Mouse (Mus musculus) inflammation-experienced regulatory T-cells (primary cell): ENCODE data around the gene Rom1. TPM values are rescaled to one million over a fixed set of nuclear protein-coding genes. Genes with fewer than 3 reads are reported as not detected.

ENCODE experiments used
- polyA plus RNA-seq, 2 experiments: library from polyadenylated mRNA; unstranded; fragments of 100-300 nt; shearing (Covaris generic); gene quantifications; one replicate each; pipeline ENCODE4 v1.2.1; 2017

Gene Rom1
- polyA plus RNA-seq = 10 to 100 TPM; 10.2 to 16.3 TPM

DNA sequence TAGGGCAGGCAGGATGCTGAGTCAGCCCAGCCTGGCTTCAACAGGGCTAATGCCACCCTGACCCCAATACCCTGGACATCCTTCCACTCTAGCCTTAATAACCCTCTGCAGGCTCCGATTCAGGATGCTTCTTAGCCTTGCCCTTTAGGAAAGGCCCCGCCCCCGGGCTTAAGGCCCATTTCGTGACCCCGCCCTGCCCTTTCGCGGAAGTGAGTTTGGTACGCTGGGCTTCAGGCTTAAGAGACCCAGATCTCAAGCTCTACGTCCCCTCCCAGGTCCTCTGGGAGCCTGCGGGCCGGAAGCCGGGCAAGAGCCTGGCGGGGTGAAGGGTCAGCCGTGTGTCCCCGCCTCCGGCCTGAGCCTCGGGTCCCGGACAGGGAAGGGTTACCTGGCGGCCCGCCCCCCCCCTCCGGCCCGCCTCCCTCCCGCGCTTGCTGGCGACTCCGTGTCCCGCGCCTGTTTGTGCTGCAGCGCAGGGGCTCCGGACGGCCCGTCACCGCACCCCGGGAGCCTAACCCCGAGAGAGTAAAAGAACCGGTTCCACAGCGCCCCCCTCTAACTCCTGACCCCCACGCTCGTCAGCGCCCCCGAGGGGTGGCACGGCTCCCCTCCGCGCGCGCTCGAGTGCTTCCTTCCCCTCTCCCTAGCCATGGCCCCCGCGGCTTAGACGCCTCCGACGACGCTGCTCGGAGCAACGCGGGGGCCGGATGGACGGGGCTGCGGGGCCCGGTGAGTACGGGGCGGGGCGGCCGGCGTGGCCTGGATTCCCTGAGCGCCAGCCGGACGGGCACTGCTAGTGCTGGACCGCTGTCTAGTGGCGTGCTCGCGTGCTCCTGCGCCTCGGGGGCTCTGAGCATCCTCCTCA lies at the start of gene Rom1, which contains the start of gene Eml3:
Gene Rom1 (minus strand): TSS at position 133 of the 865 bp plus-strand sequence.
Gene Eml3 (plus strand): TSS at position 329 of the 865 bp plus-strand sequence.

DNA sequence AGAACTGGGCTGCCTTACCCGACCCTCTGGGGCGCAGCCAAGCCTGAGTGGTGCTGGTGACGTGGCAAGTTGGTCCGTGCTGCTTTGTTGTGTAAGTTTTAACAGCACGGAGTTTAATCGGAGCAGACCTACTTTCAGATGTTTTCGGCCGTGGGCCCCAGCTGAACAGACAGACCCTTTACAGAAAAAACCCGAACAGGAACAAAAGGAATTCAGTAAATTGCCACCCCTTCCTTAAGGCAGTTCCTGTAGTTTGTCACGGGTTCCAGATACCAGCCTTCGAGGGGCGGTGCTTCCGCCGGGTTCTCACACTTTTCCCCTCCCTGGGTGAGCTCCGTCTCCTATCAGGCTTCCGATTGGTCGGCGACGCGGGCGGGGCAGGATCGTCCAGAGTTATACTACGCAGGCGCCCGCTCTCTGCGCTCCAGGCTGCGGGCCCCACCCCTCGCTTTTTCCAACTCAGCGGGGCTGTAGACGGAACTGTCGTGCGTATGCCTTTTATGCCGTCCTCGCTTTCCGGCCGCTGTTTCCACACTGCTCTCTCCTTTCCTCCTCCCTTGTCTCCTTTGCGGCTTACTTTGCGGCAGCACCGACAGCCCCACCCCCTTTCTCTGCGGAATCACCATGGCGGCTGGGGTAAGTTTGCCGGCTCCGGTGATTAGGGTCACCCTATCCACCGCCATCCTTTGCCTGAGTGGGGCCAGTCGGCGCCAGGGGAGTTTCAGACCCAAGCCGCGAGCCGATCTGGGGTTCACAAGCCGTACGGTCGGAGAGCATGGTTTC lies 37.6 kb upstream of the Rom1 start, which contains the start of gene Eef1g:
Gene Eef1g (plus strand): TSS at position 452 of the 783 bp plus-strand sequence.

GRCm38 (mm10) chr19:8953135-8954039 lies 24.2 kb upstream of the Rom1 start, which contains the start of gene Tut1:
Gene Tut1, plus strand, starts transcription at chr19:8953847.

GRCm38 (mm10) chr19:8941515-8942217 lies 12.5 kb upstream of the Rom1 start, which contains the start of gene Mta2:
Gene Mta2, plus strand, starts transcription at chr19:8941875.

GRCm38 (mm10) chr19:8920073-8920736 lies 9.0 kb downstream of the Rom1 start, which contains the start of gene B3gat3:
Gene B3gat3, plus strand, starts transcription at chr19:8920374.

DNA sequence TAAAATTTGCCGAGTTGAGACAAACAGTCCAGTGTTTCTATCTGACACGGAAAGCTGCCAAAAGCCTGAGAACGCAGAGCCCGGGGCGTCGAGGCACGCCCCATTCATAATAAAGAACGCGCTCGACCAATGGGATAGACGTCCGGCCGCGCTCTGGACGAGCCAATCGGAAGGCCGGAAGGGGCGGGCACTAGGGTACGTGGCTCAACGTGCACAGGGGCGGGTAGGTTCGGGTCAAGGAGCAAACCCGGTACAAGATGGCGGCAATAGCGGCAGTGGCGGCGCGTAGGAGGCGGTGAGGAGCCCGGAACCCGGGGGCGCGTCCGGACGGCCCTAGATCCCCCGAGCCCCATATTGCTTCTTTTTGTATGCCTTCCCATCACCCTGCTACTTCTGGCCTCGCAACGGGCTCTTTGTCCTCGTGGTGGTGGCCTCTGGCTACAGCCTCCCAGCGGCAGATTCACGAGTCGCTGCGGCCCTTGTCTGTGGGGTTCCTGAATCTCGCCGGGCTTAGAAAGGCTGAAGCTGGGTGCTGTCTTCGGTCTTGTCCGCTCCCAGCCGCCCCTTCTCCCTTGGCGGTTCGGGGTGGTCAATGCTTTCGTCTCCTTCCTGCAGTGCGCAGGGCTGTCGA lies 31.2 kb downstream of the Rom1 start, which contains the start of gene Ganab:
Gene Ganab (plus strand): TSS at position 207 of the 631 bp plus-strand sequence.

DNA sequence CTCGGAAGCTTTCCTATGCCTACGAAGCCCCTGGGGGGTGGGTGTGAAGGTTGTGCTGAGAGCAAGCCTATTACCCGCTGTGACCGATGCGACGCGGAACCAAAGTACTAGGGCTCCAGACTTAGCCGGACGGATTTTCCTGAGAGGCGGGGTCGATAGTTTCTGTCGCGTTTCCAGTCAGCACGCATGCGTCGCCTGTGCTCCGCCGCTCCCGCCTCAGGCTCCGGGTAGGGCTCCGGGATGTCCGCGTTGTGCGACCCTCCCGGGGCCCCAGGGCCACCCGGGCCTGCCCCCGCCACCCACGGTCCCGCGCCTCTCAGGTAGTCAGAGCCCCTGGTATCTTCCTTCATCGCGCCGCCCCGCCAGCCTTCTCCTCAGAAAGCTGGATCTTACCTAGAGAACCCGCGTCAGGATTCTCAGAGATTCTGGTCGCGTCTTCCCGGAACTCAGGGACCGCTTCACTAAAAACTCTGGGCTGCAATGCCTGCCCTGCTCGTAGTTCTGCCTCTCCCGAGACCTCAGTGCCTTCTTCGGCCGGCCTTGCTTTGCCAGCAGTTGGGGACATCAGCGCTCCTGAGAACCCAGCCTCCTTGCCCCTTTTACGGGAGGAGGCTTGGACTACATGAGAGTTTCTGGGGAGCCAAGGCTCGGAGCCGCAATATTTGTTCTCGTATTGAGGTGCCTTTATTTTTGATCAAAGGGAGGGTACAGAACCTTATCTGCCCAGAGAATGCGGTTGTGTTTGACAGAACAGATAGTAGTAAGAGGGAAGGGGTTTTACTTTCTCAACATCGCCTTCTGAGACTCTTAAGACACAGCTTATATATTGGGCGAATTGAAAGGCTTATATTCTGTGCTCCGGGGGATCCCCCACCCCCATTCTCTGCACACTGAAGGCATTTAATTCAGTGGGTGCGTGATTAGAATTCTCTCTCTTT lies 36.1 kb downstream of the Rom1 start, which contains the start of gene Ints5:
Gene Ints5 (plus strand): TSS at position 177 of the 938 bp plus-strand sequence.

DNA sequence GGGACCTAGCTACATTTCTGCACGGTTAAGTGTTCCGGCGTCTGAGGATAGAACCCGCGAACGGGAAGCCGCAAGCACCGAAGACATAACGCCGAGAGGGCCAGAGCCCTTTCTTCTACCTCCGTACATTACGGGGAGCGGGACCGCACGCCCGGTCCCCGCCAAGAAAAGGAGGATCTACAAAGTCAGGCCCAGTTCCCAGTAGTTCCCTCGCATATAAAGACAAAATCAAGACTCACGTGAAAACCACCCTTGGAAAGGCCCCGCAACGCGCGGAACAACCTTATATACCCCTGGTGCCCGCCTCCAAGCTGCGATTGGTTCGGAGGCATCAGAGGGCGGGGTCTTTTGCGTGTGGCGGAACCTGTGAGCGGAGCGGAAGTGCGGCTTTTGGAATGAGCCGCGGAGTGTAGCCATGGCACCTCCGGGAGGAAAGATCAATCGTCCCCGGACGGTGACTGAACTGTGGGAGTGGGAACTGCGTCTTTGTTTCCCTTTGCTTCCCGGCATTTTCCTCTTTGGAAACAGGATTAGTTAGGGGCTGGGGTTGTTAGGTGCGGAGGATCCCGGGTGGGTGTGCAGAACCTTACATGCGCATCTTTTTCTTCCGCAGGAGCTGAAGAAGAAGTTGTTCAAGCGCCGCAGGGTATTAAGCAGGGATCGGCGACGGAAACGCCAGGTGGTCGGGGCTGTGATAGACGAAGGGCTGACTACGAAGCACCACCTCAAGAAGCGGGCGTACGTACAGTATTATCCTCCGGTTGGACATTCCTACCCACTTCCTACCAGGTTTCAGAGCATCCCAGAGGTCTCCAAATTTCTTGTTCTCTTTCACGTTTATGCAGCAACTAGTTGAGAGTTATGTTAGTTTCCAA lies 40.4 kb downstream of the Rom1 start, which contains the start of the genes 1810009A15Rik and Gm49416:
Gene 1810009A15Rik (plus strand): TSS at position 343 of the 875 bp plus-strand sequence.
Gene Gm49416 (plus strand): TSS at position 416 of the 875 bp plus-strand sequence.

GRCm38 (mm10) chr19:8883616-8884015 lies 45.5 kb downstream of the Rom1 start, which contains the start of the genes Lbhd1 and Gm49403:
Gene Lbhd1, plus strand, starts transcription at chr19:8883732.
Gene Gm49403, plus strand, starts transcription at chr19:8883930.

DNA sequence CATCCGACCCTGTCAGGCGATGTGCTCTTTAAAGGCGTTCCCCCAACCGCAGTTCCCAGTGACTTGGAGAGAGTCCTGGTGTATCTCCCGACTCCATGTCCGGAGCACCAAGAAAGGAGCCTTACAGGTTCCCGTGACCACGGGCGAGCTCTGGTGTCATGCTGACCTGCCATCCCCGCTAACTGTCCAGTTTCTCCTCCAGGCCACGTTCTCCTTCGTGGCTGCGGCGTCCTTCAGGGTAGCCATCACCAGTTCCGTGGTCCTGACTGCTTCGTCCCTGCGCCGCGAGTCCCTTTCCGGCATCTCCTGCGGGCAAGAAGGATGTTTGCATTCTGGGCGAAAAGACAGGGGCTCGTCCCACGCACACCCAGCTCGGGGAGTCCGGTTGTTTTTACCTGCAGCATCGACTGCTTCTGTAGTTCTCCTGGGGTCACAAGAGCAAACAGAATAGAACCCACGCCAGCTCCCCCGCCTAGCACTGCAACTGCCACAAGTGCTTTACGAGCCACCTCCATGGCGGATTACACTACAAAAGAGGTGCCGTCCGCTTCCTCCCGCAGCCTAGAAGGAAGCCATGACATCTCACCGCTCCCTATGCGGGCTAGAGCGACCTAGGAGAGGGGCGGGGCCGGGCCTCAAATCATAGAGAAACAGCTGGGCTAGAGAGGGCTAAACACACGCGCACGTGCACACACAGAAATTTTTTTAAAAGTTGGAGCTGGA lies 48.7 kb downstream of the Rom1 start, which contains the start of gene Uqcc3:
Gene Uqcc3 (minus strand): TSS at position 613 of the 723 bp plus-strand sequence.

Other genes with a start within 250 kb of the Rom1 start
- 100 to 1,000 TPM; 155 to 158 TPM for gene Slc3a2, start 206.0 kb downstream of the Rom1 start, polyA plus RNA-seq
- 10 to 100 TPM; 67.5 to 85.9 TPM for gene Wdr74, start 193.5 kb downstream of the Rom1 start, polyA plus RNA-seq
- gene 1700092M07Rik, start 188.6 kb downstream of the Rom1 start, polyA plus RNA-seq = under 1 TPM in 1 of 2 experiments, not detected in 1; 0.60 TPM
- gene Stx5a, start 187.9 kb downstream of the Rom1 start, polyA plus RNA-seq = 100 to 1,000 TPM; 143 to 155 TPM
- 100 to 1,000 TPM; 255 to 317 TPM for gene Nxf1, start 172.3 kb downstream of the Rom1 start, polyA plus RNA-seq
- 10 to 100 TPM; 88.2 to 88.6 TPM for gene Tmem223, start 158.4 kb downstream of the Rom1 start, polyA plus RNA-seq
- 100 to 1,000 TPM; 159 to 171 TPM for gene Tmem179b, start 154.9 kb downstream of the Rom1 start, polyA plus RNA-seq
- gene Taf6l, start 142.9 kb downstream of the Rom1 start, polyA plus RNA-seq = 10 to 100 TPM; 13.3 to 16.6 TPM
- gene Polr2g, start 130.8 kb downstream of the Rom1 start, polyA plus RNA-seq = 100 to 1,000 TPM; 140 to 144 TPM
- 1 to 10 TPM; 2.7 to 4.7 TPM for gene Zbtb3, start 126.8 kb downstream of the Rom1 start, polyA plus RNA-seq
- 10 to 100 TPM; 41.8 to 55.6 TPM for gene Ttc9c, start 110.0 kb downstream of the Rom1 start, polyA plus RNA-seq
- gene Hnrnpul2, start 109.3 kb downstream of the Rom1 start, polyA plus RNA-seq = 10 to 100 TPM in 1 of 2 experiments, 1 to 10 TPM in 1; 8.6 to 15.5 TPM
- gene AC129217.1, start 99.6 kb downstream of the Rom1 start, polyA plus RNA-seq = not detected
- 10 to 100 TPM; 87.2 to 89.9 TPM for gene Bscl2, start 91.9 kb downstream of the Rom1 start, polyA plus RNA-seq
- gene Gng3, start 90.2 kb downstream of the Rom1 start, polyA plus RNA-seq = under 1 TPM; 0.29 to 0.80 TPM
- 1 to 10 TPM in 1 of 2 experiments, not detected in 1; 1.2 TPM for gene Lrrn4cl, start 78.6 kb downstream of the Rom1 start, polyA plus RNA-seq
- 100 to 1,000 TPM; 145 to 156 TPM for gene Ubxn1, start 57.9 kb downstream of the Rom1 start, polyA plus RNA-seq
- 10 to 100 TPM; 71.1 to 77.2 TPM for gene Uqcc3, start 48.4 kb downstream of the Rom1 start, polyA plus RNA-seq
- 100 to 1,000 TPM in 1 of 2 experiments, 10 to 100 TPM in 1; 99.3 to 105 TPM for gene Lbhd1, start 45.6 kb downstream of the Rom1 start, polyA plus RNA-seq
- not detected for gene Gm49403, start 45.4 kb downstream of the Rom1 start, polyA plus RNA-seq
- 10 to 100 TPM; 39.7 to 55.4 TPM for gene 1810009A15Rik, start 40.5 kb downstream of the Rom1 start, polyA plus RNA-seq
- not detected for gene Gm49416, start 40.4 kb downstream of the Rom1 start, polyA plus RNA-seq
- 10 to 100 TPM; 35.8 to 44.9 TPM for gene Ints5, start 36.4 kb downstream of the Rom1 start, polyA plus RNA-seq
- gene Ganab, start 31.3 kb downstream of the Rom1 start, polyA plus RNA-seq = 100 to 1,000 TPM; 108 to 118 TPM
- 10 to 100 TPM; 52.1 to 63.5 TPM for gene B3gat3, start 9.0 kb downstream of the Rom1 start, polyA plus RNA-seq
- 100 to 1,000 TPM in 1 of 2 experiments, 10 to 100 TPM in 1; 77.4 to 100 TPM for gene Eml3, start 196 bp upstream of the Rom1 start, polyA plus RNA-seq
- gene Mta2, start 12.5 kb upstream of the Rom1 start, polyA plus RNA-seq = 100 to 1,000 TPM; 231 to 276 TPM
- gene Tut1, start 24.5 kb upstream of the Rom1 start, polyA plus RNA-seq = 10 to 100 TPM; 37.6 to 40.5 TPM
- gene Eef1g, start 37.7 kb upstream of the Rom1 start, polyA plus RNA-seq = 100 to 1,000 TPM; 264 to 300 TPM
- gene Ahnak, start 59.9 kb upstream of the Rom1 start, polyA plus RNA-seq = 10 to 100 TPM; 58.4 to 93.3 TPM
- not detected for gene Scgb1a1, start 158.6 kb upstream of the Rom1 start, polyA plus RNA-seq
- 10 to 100 TPM; 16.5 to 25.7 TPM for gene Asrgl1, start 206.3 kb upstream of the Rom1 start, polyA plus RNA-seq